Mouse (Mus musculus) hematopoietic stem cell, adult 5-6 weeks (primary cell): ENCODE data around the gene Inhbc. TPM values are rescaled to one million over a fixed set of nuclear protein-coding genes. Genes with fewer than 3 reads are reported as not detected.
"Not testable (repeated sequence)": the region's sequence is repeated elsewhere in the genome, so short reads cannot be mapped to it uniquely, and the experiment has no call there.

ENCODE experiments used
- ATAC-seq, 2 experiments: fragments of 125-278 bp in 1 of 2; replicated peaks in 1 of 2; 2 replicates each; pipeline ENCODE4 v1.8.0; 2016 to 2017; ENCODE audit warnings: inconsistent platforms in 2 of 2, mild to moderate bottlenecking in 2 of 2, moderate number of reproducible peaks in 2 of 2, low read depth in 1 of 2, moderate TSS enrichment in 1 of 2; ENCODE audit not compliant: low FRiP score in 2 of 2, poor library complexity in 2 of 2, severe bottlenecking in 2 of 2, insufficient read depth in 1 of 2, low TSS enrichment in 1 of 2
- total RNA-seq: library from RNA; stranded (forward); fragments of 172-1452, 232-1000 nt; gene quantifications from 2 replicates; pipeline ENCODE4 v1.2.3, GENCODE M21; 2017

The Inhbc gene
- total RNA-seq, 1 experiment from 2014 or later: not detected

DNA sequence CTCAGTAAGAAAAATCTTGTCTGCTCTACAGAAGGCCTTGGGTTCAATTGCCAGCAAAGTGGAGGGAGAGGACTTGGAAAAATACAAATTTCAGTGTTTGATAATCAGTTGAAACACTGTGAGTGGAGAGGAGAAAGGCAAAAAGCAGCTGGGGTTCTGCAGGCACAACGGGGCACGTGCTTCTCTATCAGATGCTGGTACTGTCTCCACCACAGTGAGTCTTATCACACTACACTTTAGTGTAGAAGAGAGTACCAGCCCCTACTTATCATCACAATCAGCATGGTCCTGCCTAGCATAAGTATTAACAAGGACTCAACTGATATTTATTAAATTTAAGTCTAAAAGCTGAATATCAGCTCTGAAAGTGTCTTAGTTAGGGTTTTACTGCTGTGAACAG, 53.0 kb downstream of the Inhbc start:
- no peak for ATAC-seq

- not testable (repeated sequence) for ATAC-seq
These were observed 55.3 kb downstream of the Inhbc start for GRCm38 (mm10) chr10:127314950-127315349.

DNA sequence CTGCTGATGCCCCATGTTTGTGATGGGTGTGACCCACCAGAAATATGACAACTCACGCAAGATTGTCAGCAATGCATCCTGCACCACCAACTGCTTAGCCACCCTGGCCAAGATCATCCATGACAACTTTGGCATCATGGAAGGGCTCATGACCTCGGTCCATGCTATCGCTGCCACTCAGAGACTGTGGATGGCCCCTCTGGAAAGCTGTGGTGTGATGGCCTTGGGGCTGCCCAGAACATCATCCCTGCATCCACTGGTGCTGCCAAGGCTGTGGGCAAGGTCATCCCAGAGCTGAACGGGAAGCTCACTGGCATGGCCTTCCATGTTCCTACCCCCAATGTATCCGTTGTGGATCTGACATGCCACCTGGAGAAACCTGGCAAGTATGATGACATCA, 56.7 kb downstream of the Inhbc start:
- ATAC-seq: not testable (repeated sequence)

GRCm38 (mm10) chr10:127312858-127313257, 57.4 kb downstream of the Inhbc start:
- ATAC-seq: no peak

DNA sequence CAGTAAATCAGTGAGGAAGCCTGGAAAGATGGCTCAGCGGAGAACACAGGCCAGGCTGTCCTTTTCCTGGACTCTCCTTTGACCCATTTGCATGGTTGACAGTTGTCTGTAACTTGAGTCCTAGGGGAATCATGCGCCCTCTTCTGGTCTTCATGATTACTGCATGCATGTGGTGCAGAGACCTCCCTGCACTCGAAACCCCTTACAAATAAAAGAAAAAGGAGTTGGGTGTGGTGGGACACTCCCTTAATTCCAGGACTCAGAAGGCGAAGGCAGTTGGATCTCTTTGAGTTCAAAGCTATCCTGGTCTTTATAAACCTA, 57.9 kb downstream of the Inhbc start:
- peak; percentile 56 to 80; a peak in 3 of 4 replicates for ATAC-seq

GRCm38 (mm10) chr10:127311476-127312355, 58.5 kb downstream of the Inhbc start, which contains the start of gene Mars:
Mars (minus strand) TSS chr10:127311786.
- peak; percentile 89 to 90 for ATAC-seq

GRCm38 (mm10) chr10:127310523-127311475, 59.4 kb downstream of the Inhbc start:
- ATAC-seq: peak; percentile 10 to 61

DNA sequence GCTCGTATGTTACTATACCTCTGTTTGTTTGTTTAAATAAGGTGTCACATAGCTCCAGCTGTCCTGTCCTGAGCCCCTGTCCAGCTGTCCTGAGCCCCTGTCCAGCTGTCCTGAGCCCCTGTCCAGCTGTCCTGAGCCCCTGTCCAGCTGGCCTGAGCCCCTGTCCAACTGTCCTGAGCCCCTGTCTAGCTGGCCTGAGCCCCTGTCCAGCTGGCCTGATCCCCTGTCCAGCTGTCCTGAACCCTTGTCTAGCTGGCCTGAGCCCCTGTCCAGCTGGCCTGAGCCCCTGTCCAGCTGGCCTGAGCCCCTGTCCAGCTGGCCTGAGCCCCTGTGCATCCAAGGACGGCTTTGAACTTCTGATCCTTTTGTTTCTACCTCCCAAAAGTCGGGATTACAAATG, 61.1 kb downstream of the Inhbc start:
- ATAC-seq: not testable (repeated sequence)

Other genes starting within 250 kb of the Inhbc start
- gene Os9, start 249.3 kb downstream of the Inhbc start, total RNA-seq: 157 and 201 TPM in 2 replicates
- gene B4galnt1, start 205.2 kb downstream of the Inhbc start, total RNA-seq: 43.3 and 48.6 TPM in 2 replicates
- 0.30 and 0.50 TPM in 2 replicates for gene Slc26a10, start 189.8 kb downstream of the Inhbc start, total RNA-seq
- gene Arhgef25, start 180.3 kb downstream of the Inhbc start, total RNA-seq: 8.7 and 18.4 TPM in 2 replicates
- gene Dtx3, start 174.7 kb downstream of the Inhbc start, total RNA-seq: 56.2 and 56.8 TPM in 2 replicates
- 14.8 and 19.7 TPM in 2 replicates for gene Pip4k2c, start 158.8 kb downstream of the Inhbc start, total RNA-seq
- gene Kif5a, start 107.1 kb downstream of the Inhbc start, total RNA-seq: 0.94 and 1.5 TPM in 2 replicates
- gene Dctn2, start 104.1 kb downstream of the Inhbc start, total RNA-seq: 85.8 and 96.8 TPM in 2 replicates
- gene Mbd6, start 81.4 kb downstream of the Inhbc start, total RNA-seq: 5.9 and 6.3 TPM in 2 replicates
- gene Mars, start 58.6 kb downstream of the Inhbc start, total RNA-seq: 104 and 211 TPM in 2 replicates
- gene Arhgap9, start 48.5 kb downstream of the Inhbc start, total RNA-seq: 29.5 and 43.7 TPM in 2 replicates
- not detected in 2 replicates for gene Gli1, start 28.5 kb downstream of the Inhbc start, total RNA-seq
- 0.13 TPM in 1 of 2 replicates, not detected in the other for gene Inhbe, start 16.0 kb downstream of the Inhbc start, total RNA-seq
- 41.3 and 73.9 TPM in 2 replicates for gene R3hdm2, start 9.9 kb upstream of the Inhbc start, total RNA-seq
- gene Stac3, start 131.3 kb upstream of the Inhbc start, total RNA-seq: 1.6 TPM in 1 of 2 replicates, not detected in the other
- gene Ndufa4l2, start 144.5 kb upstream of the Inhbc start, total RNA-seq: not detected in 2 replicates
- gene Shmt2, start 152.0 kb upstream of the Inhbc start, total RNA-seq: 72.9 and 77.9 TPM in 2 replicates
- 0.31 TPM in 1 of 2 replicates, not detected in the other for gene Nxph4, start 164.1 kb upstream of the Inhbc start, total RNA-seq